Mouse (Mus musculus): Measurements from ENCODE around the gene Fance.

GRCm38 (mm10) chr17:28332915-28333546 lies 19.7 kb downstream of the Fance start:
- TF ChIP-seq CTCF (IDR thresholded peaks at IDR 0.05; ENCODE audit: low read depth) (no peak), EP300 (IDR thresholded peaks at IDR 0.05; ENCODE audit: low read depth) (no peak)

All from liver, embryonic 14.5 days (tissue).